Mouse (Mus musculus): ENCODE data around the gene Atoh8.

DNA sequence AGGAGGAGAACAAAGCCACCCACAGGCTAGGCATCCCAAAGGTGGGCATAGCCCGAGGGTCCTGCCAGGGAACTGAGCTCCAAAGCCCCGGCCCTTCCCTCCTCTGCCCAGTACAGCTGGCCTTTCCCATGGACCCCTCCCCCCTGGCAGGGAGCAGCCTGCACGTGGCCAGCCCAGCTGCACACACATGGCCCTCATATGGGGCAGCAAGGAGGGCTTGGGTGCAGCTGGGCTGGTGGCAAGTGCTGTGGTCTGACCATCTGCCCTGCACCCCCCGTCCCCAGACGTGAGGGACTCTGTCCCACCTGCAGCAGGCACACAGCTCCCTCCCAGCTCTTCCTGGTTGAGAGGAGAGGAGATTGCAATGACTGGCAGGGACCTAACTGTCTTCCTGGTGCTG lies 4.5 kb downstream of the Atoh8 start:
- TF ChIP-seq CTCF (IDR thresholded peaks at IDR 0.05) (no peak), EP300 (IDR thresholded peaks at IDR 0.05; ENCODE audit: insufficient read depth, low read depth, low read length) (no peak), POLR2A (IDR thresholded peaks at IDR 0.05; ENCODE audit: insufficient read depth, low read depth, low read length) (no peak)
